Mouse (Mus musculus): ENCODE data around the gene Tmem35b. TPM values are rescaled to one million over a fixed set of nuclear protein-coding genes. Genes with fewer than 3 reads are reported as not detected.
"Not testable (repeated sequence)": the region's sequence is repeated elsewhere in the genome, so short reads cannot be mapped to it uniquely, and the experiment has no call there.

The Tmem35b gene
- 13.9 and 15.4 TPM in 2 replicates for polyA plus RNA-seq (2016; fragmentation: Nextera tagmentation; extraction: Ambion mirVana)

DNA sequence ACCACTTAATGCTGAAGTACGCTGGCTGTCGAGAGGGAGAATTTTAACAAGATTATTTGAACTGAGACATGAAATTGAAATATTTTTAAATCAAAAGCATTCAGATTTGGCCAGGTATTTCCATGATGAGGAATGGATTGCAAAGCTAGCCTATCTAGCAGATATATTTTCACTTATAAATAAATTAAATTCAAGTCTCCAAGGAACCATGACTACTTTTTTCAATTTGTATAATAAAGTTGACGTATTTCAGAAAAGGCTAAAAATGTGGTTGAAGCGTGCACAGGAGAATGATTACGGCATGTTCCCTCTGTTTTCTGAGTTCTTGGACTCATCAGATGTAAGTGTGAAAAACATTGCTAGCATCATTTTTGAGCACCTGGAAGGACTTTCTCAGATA lies at the start of gene Tmem35b:
Tmem35b (plus strand) TSS at position 301 of the 400 bp plus-strand sequence.
- peaks cover 9% of the 10 kb centered on the region; the same call in 1 of the 2 replicates for H3K4me1 ChIP-seq
- ATAC-seq (ENCODE audit: low FRiP score, low read depth): no peak
- H3K9ac ChIP-seq: no peak within 1 kb of the TSS
- H3K4me2 ChIP-seq (replicated peaks): no peak within 1 kb of the TSS
- 95% methylated on average over 5 of the region's 5 CpGs for WGBS
- H3K27me3 ChIP-seq (replicated peaks): no peaks in the 10 kb centered on the region
- no peak within 1 kb of the TSS for H3K27ac ChIP-seq
- no peaks in the 10 kb centered on the region for H3K9me3 ChIP-seq
- H3K36me3 ChIP-seq: no peaks in the 10 kb centered on the region
- H3K4me3 ChIP-seq: no peak within 1 kb of the TSS

DNA sequence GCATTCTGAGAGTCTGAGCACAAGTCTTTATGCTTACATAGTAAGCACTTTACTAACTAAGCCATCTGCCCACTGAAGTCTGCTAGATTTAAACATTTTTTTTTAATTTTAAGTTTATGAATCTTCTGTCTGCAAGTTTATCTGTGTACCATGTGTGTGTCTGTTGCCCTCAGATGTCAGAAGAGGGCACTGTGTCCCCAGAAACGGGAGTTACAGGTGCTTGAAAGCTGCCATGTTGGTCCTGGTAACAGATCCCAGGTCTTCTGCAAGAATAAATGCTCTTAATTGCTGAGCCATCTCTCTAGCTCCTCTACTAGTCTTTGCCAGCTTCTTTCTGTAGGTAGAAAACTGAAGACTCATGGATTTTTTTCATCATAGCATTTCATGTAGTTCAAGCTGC lies 48.6 kb upstream of the Tmem35b start:
- no peak overlapping the region for H3K4me3 ChIP-seq
- no peaks in the 10 kb centered on the region for H3K9me3 ChIP-seq
- WGBS: 65% methylated on average over 1 of the region's 1 CpGs
- H3K27ac ChIP-seq: no peak overlapping the region
- peaks cover 6% of the 10 kb centered on the region; the same call in 1 of the 2 replicates for H3K4me1 ChIP-seq
- no peaks in the 10 kb centered on the region for H3K36me3 ChIP-seq
- H3K4me2 ChIP-seq (replicated peaks): no peak overlapping the region
- no peak overlapping the region for H3K9ac ChIP-seq
- H3K27me3 ChIP-seq (replicated peaks): no peaks in the 10 kb centered on the region
- ATAC-seq (ENCODE audit: low FRiP score, low read depth): no peak

DNA sequence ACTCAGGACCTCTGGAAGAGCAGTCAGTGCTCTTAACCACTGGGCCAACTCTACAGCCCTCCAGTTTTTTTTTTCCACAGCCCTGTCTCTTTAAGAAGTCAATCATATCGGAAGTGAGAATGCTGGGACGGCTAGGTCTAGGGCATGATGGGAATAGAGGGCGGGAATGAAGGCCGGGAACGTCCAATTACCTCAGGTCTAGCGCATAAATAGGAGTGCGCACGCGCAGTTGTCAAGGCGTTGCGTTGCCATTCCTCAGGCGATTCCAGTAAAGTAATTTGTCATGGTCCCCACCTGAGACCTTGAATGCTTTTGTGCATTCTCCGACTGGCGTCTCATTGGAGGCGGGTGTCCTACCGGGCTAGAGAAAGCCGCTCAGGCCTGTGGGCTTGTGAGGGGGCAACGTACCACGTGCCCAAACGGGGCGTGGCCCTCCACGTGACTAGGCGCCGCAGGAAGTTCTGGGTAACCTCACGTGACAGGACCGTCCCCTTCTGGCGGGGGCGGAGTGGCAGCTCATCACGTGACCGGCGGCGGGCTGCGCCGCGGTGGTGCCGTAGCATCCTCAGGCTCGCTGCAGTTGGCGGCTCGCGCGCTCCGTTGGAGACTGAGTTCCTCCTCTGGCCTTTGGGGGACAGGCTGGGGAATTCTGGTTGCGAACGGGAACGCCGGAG lies 46.5 kb upstream of the Tmem35b start, which contains the start of gene Zmym6:
Zmym6 (plus strand) TSS at position 509 of the 674 bp plus-strand sequence.
- peak; percentile 97 for ATAC-seq (ENCODE audit: low FRiP score, low read depth)
- Histone ChIP-seq H3K4me2 (replicated peaks) (peak within 1 kb of the TSS; percentile 66), H3K9ac (peak within 1 kb of the TSS; percentile 61), H3K9me3 (no peaks in the 10 kb centered on the region), H3K36me3 (no peaks in the 10 kb centered on the region), H3K4me3 (peak within 1 kb of the TSS; percentile 48), H3K27me3 (replicated peaks) (no peaks in the 10 kb centered on the region), H3K27ac (peak within 1 kb of the TSS; percentile 69), H3K4me1 (peaks cover 6% of the 10 kb centered on the region; the same call in 1 of the 2 replicates)
- under 1% methylated on average over 46 of the region's 46 CpGs for WGBS

DNA sequence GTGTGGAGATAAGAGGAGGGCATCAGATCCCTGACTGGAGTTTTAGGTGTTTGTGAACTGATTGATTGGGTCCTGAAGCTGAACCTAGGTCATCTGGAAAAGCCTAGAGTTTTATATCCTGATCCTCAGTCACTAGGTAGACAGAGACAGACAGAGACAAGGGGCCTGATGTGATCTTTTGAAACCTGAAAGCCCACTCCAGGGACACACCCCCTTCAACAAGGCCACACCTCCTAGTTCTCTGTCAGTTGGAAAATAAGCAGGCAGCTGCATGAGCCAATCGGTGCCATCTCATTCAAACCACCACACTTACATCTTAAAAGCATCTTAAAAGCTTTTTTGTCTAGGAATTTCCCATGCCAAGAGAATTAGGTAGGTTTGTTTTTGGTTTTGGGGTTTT lies 42.7 kb upstream of the Tmem35b start:
- WGBS: 38% methylated on average over 1 of the region's 1 CpGs
- Histone ChIP-seq H3K4me1 (peaks cover 6% of the 10 kb centered on the region; the same call in 1 of the 2 replicates), H3K4me3 (no peak overlapping the region), H3K27me3 (replicated peaks) (no peaks in the 10 kb centered on the region), H3K27ac (no peak overlapping the region), H3K9me3 (no peaks in the 10 kb centered on the region), H3K9ac (no peak overlapping the region), H3K36me3 (no peaks in the 10 kb centered on the region), H3K4me2 (replicated peaks) (no peak overlapping the region)
- ATAC-seq (ENCODE audit: low FRiP score, low read depth): no peak

DNA sequence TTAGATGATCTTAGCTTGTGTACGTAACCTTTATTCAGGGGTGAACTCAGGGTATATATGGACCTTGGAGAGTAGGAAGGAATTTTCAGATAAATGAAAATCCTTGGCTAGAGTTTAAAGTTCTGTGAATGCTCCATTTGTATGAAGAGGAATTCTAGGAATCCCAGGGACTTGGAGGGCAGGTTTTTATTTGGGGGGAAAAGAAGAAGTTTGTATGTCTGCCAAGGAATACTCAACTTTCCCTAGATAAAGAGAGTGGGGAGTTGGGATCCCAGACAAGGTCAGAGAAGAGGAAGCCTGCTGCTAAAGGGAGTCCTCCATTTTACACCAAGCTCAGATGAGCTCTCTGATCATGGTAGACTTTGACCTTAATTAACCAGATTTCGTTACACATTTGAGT lies 40.4 kb upstream of the Tmem35b start:
- H3K9me3 ChIP-seq: no peaks in the 10 kb centered on the region
- H3K27ac ChIP-seq: no peak overlapping the region
- no peak overlapping the region for H3K9ac ChIP-seq
- no peak overlapping the region for H3K4me2 ChIP-seq (replicated peaks)
- H3K4me3 ChIP-seq: no peak overlapping the region
- 89% methylated on average over 2 of the region's 2 CpGs for WGBS
- ATAC-seq (ENCODE audit: low FRiP score, low read depth): no peak
- no peaks in the 10 kb centered on the region for H3K36me3 ChIP-seq
- H3K4me1 ChIP-seq: 0 out of 2 replicates have a peak, but pooled peaks cover 1% of the 10 kb centered on the region
- H3K27me3 ChIP-seq (replicated peaks): no peaks in the 10 kb centered on the region

DNA sequence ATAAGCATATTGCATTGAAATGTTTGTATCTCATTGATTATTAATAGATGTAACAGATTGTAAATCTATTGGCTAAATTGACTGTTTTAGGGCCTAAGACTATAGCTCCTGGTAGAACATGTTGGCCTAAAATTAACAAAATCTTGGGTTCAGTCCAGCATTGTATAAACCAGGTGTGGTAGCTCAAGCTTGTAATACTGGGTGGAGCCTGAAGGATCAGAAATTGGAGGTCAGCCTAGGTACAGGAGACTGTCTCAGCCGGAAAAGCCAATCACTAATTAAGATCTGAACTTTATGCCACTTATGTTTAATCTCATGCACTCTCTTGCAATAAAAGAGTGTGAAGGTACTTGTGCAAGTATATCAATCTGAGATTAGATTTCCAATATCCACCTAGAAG lies 37.7 kb upstream of the Tmem35b start:
- Histone ChIP-seq H3K4me3 (no peak overlapping the region), H3K9me3 (no peaks in the 10 kb centered on the region), H3K9ac (no peak overlapping the region), H3K27me3 (replicated peaks) (no peaks in the 10 kb centered on the region), H3K4me2 (replicated peaks) (no peak overlapping the region), H3K36me3 (peaks cover 11% of the 10 kb centered on the region; the same call in 1 of the 2 replicates), H3K4me1 (no peaks in the 10 kb centered on the region), H3K27ac (no peak overlapping the region)
- no peak for ATAC-seq (ENCODE audit: low FRiP score, low read depth)
- 89% methylated on average over 1 of the region's 1 CpGs for WGBS

DNA sequence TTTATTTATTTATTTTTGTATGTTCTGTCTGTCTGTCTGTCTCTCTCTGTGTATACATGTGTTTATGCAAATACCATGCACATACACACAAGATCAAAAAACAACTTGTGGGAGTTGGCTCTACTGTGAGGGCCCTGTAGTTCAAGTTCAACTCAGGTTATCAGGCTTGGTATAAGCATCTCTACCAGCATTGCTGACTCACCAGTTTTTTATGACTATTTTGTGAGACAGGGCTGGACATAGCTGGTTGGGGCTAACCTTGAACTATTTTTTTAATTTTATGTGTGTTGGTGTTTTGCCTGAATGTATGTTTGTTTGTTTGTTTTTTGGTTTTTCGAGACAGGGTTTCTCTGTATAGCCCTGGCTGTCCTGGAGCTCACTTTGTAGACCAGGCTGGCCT lies 32.3 kb upstream of the Tmem35b start:
- no peak overlapping the region for H3K27ac ChIP-seq
- H3K9ac ChIP-seq: no peak overlapping the region
- H3K4me1 ChIP-seq: no peaks in the 10 kb centered on the region
- H3K4me3 ChIP-seq: no peak overlapping the region
- peaks cover 20% of the 10 kb centered on the region; the same call in 1 of the 2 replicates for H3K36me3 ChIP-seq
- H3K4me2 ChIP-seq (replicated peaks): no peak overlapping the region
- no peak for ATAC-seq (ENCODE audit: low FRiP score, low read depth)
- whole genome bisulfite sequencing: 91% methylated on average over 1 of the region's 1 CpGs
- H3K27me3 ChIP-seq (replicated peaks): no peaks in the 10 kb centered on the region
- no peaks in the 10 kb centered on the region for H3K9me3 ChIP-seq

DNA sequence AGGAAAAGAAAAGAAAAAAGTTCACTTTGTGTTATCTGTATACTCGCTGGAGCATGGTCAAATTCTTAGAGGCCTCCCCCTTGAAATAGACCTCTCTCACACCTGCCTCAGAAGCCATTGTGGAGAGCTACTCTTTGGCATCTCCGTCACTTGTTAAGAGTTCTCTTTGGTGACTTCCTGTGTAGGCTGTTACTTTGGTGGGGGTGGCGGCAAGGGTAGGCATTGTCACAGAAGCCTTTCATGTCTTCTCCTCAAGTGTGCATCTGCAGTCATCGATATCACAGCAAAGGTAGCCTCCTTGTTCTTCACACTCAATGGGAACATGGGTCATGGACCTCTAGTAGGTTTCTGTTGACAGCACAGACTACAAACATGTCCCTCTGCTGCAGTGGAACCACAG lies 28.4 kb upstream of the Tmem35b start:
- no peaks in the 10 kb centered on the region for H3K4me1 ChIP-seq
- H3K27me3 ChIP-seq (replicated peaks): no peaks in the 10 kb centered on the region
- no peak for ATAC-seq (ENCODE audit: low FRiP score, low read depth)
- no peak overlapping the region for H3K9ac ChIP-seq
- peaks cover 9% of the 10 kb centered on the region for H3K36me3 ChIP-seq
- H3K9me3 ChIP-seq: no peaks in the 10 kb centered on the region
- H3K4me2 ChIP-seq (replicated peaks): no peak overlapping the region
- H3K4me3 ChIP-seq: no peak overlapping the region
- 90% methylated on average over 4 of the region's 4 CpGs for WGBS
- no peak overlapping the region for H3K27ac ChIP-seq

DNA sequence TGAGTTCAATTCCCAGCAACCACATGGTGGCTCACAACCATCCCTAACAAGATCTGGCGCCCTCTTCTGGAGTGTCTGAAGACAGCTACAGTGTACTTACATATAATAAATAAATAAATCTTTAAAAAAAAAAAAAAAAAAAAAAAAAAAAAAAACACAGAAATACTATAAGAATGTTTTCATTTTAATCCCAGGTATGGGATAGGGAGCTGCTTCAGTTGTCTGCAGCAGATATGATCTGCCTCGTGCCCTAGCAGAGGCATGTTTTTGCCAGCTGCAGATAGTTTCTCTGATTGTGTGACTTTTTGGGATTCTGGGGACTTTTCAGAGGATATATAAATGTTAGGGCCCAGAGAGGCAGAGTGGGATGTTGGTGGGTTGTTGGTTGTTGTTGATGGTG lies 23.9 kb upstream of the Tmem35b start:
- ATAC-seq (ENCODE audit: low FRiP score, low read depth); H3K4me3 ChIP-seq; H3K9me3 ChIP-seq; H3K4me2 ChIP-seq (replicated peaks); H3K27ac ChIP-seq; H3K9ac ChIP-seq; H3K27me3 ChIP-seq (replicated peaks); H3K4me1 ChIP-seq: not testable (repeated sequence)
- WGBS: 88% methylated on average over 1 of the region's 2 CpGs
- peaks cover 14% of the 10 kb centered on the region for H3K36me3 ChIP-seq

DNA sequence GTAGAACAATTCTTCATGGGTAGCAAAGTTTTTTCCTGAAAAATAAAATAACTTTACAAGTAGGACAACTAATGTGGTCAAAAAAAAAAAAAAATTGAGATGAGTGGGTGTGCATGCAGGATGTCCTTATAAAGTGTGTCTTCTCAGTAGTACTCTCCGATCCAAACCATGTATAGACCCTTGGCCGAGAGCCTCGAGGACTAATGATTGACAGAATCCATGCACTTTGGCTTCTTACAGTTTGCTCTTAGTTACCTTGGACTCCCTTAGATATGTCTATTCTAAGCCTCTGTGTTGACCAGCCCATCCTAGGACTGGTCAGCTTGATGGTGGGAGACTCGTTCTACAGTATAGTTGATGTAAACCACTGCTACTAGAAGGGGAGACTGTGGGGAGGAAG lies 15.9 kb upstream of the Tmem35b start:
- peaks cover 38% of the 10 kb centered on the region for H3K36me3 ChIP-seq
- H3K27ac ChIP-seq: no peak overlapping the region
- peaks cover 4% of the 10 kb centered on the region; the same call in 1 of the 2 replicates for H3K9me3 ChIP-seq
- no peaks in the 10 kb centered on the region for H3K27me3 ChIP-seq (replicated peaks)
- H3K4me3 ChIP-seq: no peak overlapping the region
- no peak for ATAC-seq (ENCODE audit: low FRiP score, low read depth)
- no peak overlapping the region for H3K9ac ChIP-seq
- 93% methylated on average over 4 of the region's 4 CpGs for WGBS
- no peak overlapping the region for H3K4me2 ChIP-seq (replicated peaks)
- no peaks in the 10 kb centered on the region for H3K4me1 ChIP-seq

DNA sequence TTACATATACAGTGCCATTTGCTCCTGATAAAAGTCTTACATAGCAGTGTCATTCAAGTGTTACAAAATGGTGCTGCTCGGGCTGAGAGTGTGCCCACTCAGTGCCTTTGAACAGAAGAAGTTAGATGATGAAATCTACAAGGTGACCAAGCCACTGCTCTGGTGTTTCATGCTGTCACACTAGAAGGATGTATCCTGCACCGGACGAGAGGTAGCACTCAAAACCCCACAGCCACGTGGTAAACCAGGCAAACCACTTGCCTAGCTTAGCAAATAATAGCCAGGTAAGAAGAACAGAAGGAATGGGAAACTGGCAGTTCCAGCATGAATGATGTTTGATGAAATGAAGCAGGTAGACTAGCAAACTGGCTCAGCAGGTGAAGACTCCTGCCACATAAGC lies 12.9 kb upstream of the Tmem35b start:
- Histone ChIP-seq H3K4me2 (replicated peaks) (no peak overlapping the region), H3K27me3 (replicated peaks) (no peaks in the 10 kb centered on the region), H3K9ac (no peak overlapping the region), H3K9me3 (peaks cover 4% of the 10 kb centered on the region; the same call in 1 of the 2 replicates), H3K27ac (no peak overlapping the region), H3K4me1 (no peaks in the 10 kb centered on the region), H3K4me3 (no peak overlapping the region), H3K36me3 (peaks cover 31% of the 10 kb centered on the region)
- 75% methylated on average over 4 of the region's 4 CpGs for WGBS
- no peak for ATAC-seq (ENCODE audit: low FRiP score, low read depth)

DNA sequence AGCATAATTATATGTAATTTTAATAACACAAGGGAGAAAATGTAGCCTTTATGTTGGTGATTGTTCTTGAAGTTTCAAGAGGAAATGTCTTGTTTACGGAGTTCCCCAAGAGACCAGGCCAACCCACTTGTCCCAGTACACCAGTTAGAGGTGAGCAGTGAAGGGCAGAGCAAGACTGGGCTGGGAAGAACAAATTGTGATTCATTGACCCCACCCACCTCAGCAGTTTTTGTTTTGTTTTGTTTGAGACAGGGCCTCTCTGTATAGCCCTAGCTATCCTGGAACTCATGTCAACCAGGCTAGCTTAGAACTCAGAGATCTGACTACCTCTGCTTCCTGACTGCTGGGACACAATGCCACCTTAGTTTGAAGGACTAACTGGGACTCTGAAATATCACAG lies 840 bp downstream of the Tmem35b start:
- ATAC-seq (ENCODE audit: low FRiP score, low read depth): no peak
- no peak overlapping the region for H3K27ac ChIP-seq
- H3K27me3 ChIP-seq (replicated peaks): no peaks in the 10 kb centered on the region
- H3K9me3 ChIP-seq: no peaks in the 10 kb centered on the region
- H3K9ac ChIP-seq: no peak overlapping the region
- H3K4me1 ChIP-seq: peaks cover 9% of the 10 kb centered on the region; the same call in 1 of the 2 replicates
- 92% methylated on average over 1 of the region's 1 CpGs for WGBS
- no peak overlapping the region for H3K4me2 ChIP-seq (replicated peaks)
- peaks cover 6% of the 10 kb centered on the region; the same call in 1 of the 2 replicates for H3K36me3 ChIP-seq
- H3K4me3 ChIP-seq: no peak overlapping the region
